Mouse (Mus musculus): ENCODE results near the gene Mpz.
"Not testable (repeated sequence)": the region's sequence is repeated elsewhere in the genome, so short reads cannot be mapped to it uniquely, and the experiment has no call there.

Mpz gene

GRCm38 (mm10) chr1:171129251-171129650 is 21.3 kb upstream of the Mpz start:
- DNase-seq (ENCODE audit: low read depth, low spot score) = no peak

- DNase-seq (ENCODE audit: low read depth, low spot score) = no peak
Measured at GRCm38 (mm10) chr1:171130971-171131370, 19.5 kb upstream of the Mpz start.

- no peak for DNase-seq (ENCODE audit: low read depth, low spot score)
Measured at GRCm38 (mm10) chr1:171135600-171135999, 14.9 kb upstream of the Mpz start.

- DNase-seq (ENCODE audit: low read depth, low spot score) = not testable (repeated sequence)
Measured at GRCm38 (mm10) chr1:171137486-171138155, 12.9 kb upstream of the Mpz start.

- not testable (repeated sequence) for DNase-seq (ENCODE audit: low read depth, low spot score)
Measured at GRCm38 (mm10) chr1:171142981-171143380, 7.5 kb upstream of the Mpz start.

- DNase-seq (ENCODE audit: low read depth, low spot score) = peak; percentile 52
Measured at GRCm38 (mm10) chr1:171150838-171151391, 404 bp downstream of the Mpz start.

GRCm38 (mm10) chr1:171151966-171152365 is 1.5 kb downstream of the Mpz start:
- no peak for DNase-seq (ENCODE audit: low read depth, low spot score)

GRCm38 (mm10) chr1:171156644-171157043 is 6.1 kb downstream of the Mpz start:
- DNase-seq (ENCODE audit: low read depth, low spot score) = peak; percentile 20

GRCm38 (mm10) chr1:171157965-171158364 is 7.5 kb downstream of the Mpz start:
- DNase-seq (ENCODE audit: low read depth, low spot score) = no peak

GRCm38 (mm10) chr1:171159485-171159975 is 9.0 kb downstream of the Mpz start:
- no peak for DNase-seq (ENCODE audit: low read depth, low spot score)

- no peak for DNase-seq (ENCODE audit: low read depth, low spot score)
Measured at GRCm38 (mm10) chr1:171162526-171162925, 12.0 kb downstream of the Mpz start.

GRCm38 (mm10) chr1:171164258-171164657 is 13.7 kb downstream of the Mpz start:
- DNase-seq (ENCODE audit: low read depth, low spot score) = peak; percentile 22

GRCm38 (mm10) chr1:171165629-171166345 is 15.3 kb downstream of the Mpz start:
- DNase-seq (ENCODE audit: low read depth, low spot score) = no peak

- no peak for DNase-seq (ENCODE audit: low read depth, low spot score)
Measured at GRCm38 (mm10) chr1:171168906-171169305, 18.4 kb downstream of the Mpz start.

- DNase-seq (ENCODE audit: low read depth, low spot score) = no peak
Measured at GRCm38 (mm10) chr1:171169913-171170312, 19.4 kb downstream of the Mpz start.

- DNase-seq (ENCODE audit: low read depth, low spot score) = no peak
Measured at GRCm38 (mm10) chr1:171171138-171171537, 20.6 kb downstream of the Mpz start.

- no peak for DNase-seq (ENCODE audit: low read depth, low spot score)
Measured at GRCm38 (mm10) chr1:171172779-171173178, 22.3 kb downstream of the Mpz start.

- no peak for DNase-seq (ENCODE audit: low read depth, low spot score)
Measured at GRCm38 (mm10) chr1:171179487-171180171, 29.1 kb downstream of the Mpz start.

GRCm38 (mm10) chr1:171183025-171183424 is 32.5 kb downstream of the Mpz start:
- DNase-seq (ENCODE audit: low read depth, low spot score) = no peak

GRCm38 (mm10) chr1:171183620-171184019 is 33.1 kb downstream of the Mpz start:
- DNase-seq (ENCODE audit: low read depth, low spot score) = no peak

- DNase-seq (ENCODE audit: low read depth, low spot score) = peak; percentile 86
Measured at GRCm38 (mm10) chr1:171184314-171184713, 33.8 kb downstream of the Mpz start.

- DNase-seq (ENCODE audit: low read depth, low spot score) = no peak
Measured at GRCm38 (mm10) chr1:171185655-171186054, 35.1 kb downstream of the Mpz start.
